20 mouse cellular contexts compared by ENCODE assay signal in the genomic region with DNA sequence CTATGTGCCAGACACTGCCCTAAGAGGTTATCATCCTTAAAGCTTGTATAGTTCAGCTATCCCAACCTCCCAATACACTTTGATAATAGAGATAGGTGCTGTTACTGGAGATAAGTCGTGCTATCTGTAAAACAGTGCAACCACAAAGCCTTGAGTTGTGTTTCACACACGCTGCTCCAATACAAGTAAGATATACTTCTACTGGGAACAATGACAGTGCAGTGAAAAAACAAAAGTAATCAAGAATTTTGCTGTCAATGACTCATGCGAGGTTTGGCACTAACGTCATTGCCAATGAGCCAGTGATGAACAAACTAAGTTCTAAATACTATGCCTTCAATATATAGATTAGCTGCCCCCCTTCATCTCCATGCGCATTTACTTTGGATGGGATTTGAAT. TPM values are rescaled to one million over a fixed set of nuclear protein-coding genes. Genes with fewer than 3 reads are reported as not detected.
"Had no signal": no experiment of that assay in that cellular context is flagged by ENCODE, and none has a peak within 500 bp of the region (broad histone marks: within the 10 kb centered on the region; RNA-seq: fewer than 3 reads in every experiment).

No protein-coding gene starts in this region.

- H3K4me1 ChIP-seq: limb, embryonic 15.5 days; liver, embryonic 12.5 days had no signal

- ATAC-seq: liver, embryonic 12.5 days; midbrain, embryonic 16.5 days had no signal

- DNase-seq: kidney, postnatal 25 days; layer of hippocampus, postnatal 36 days; lung, embryonic 14.5 days; lung, postnatal 10 days; lung, postnatal 4 days; retina, postnatal 1 day; right cerebral cortex, postnatal 4 days; spleen, adult 18-20 months; thymus, adult 18-20 months; thymus, postnatal 14 days had no signal

- H3K27me3 ChIP-seq: limb, embryonic 15.5 days; liver, embryonic 12.5 days; neural tube, embryonic 13.5 days had no signal

- H3K4me3 ChIP-seq: limb, embryonic 15.5 days; liver, embryonic 12.5 days; midbrain, embryonic 12.5 days; neural tube, embryonic 13.5 days had no signal

- H3K36me3 ChIP-seq: liver, embryonic 12.5 days; midbrain, embryonic 12.5 days; neural tube, embryonic 13.5 days had no signal

- H3K27ac ChIP-seq: limb, embryonic 15.5 days; liver, embryonic 12.5 days; midbrain, embryonic 12.5 days; neural tube, embryonic 13.5 days had no signal

- H3K4me2 ChIP-seq: limb, embryonic 15.5 days; liver, embryonic 12.5 days; lung, embryonic 14.5 days; midbrain, embryonic 12.5 days; neural tube, embryonic 13.5 days had no signal

- H3K9ac ChIP-seq: limb, embryonic 15.5 days; liver, embryonic 12.5 days; lung, embryonic 14.5 days; midbrain, embryonic 12.5 days; neural tube, embryonic 13.5 days had no signal

- H3K9me3 ChIP-seq: limb, embryonic 15.5 days; liver, embryonic 12.5 days; midbrain, embryonic 12.5 days; neural tube, embryonic 13.5 days had no signal

RNA-seq across cellular contexts. Expression of a gene that starts 10.3 kb away (rescaled TPM):
- total RNA-seq: left cerebral cortex, adult 8-10 months; megakaryocyte, adult 5-6 weeks had no signal
- polyA plus RNA-seq: liver, embryonic 16.5 days; urinary bladder, adult 2 months had no signal

RNA-seq across cellular contexts. Expression of a gene that starts 42.6 kb away (rescaled TPM):
- total RNA-seq: layer of hippocampus, postnatal 36 days; left cerebral cortex, postnatal 25 days; megakaryocyte, adult 5-6 weeks had no signal
- polyA plus RNA-seq: liver, embryonic 12.5 days; liver, embryonic 16.5 days; midbrain, embryonic 12.5 days; midbrain, embryonic 16.5 days; neural tube, embryonic 13.5 days had no signal
